Mouse (Mus musculus) 3T3-L1 (cell line): ENCODE measurements around the gene Arhgap44.

ENCODE experiments used
- DNase-seq: peaks from one replicate; pipeline ENCODE4 v3.0.0-alpha.2; 2015; ENCODE audit warnings: low read depth, low spot score

Gene Arhgap44

DNA sequence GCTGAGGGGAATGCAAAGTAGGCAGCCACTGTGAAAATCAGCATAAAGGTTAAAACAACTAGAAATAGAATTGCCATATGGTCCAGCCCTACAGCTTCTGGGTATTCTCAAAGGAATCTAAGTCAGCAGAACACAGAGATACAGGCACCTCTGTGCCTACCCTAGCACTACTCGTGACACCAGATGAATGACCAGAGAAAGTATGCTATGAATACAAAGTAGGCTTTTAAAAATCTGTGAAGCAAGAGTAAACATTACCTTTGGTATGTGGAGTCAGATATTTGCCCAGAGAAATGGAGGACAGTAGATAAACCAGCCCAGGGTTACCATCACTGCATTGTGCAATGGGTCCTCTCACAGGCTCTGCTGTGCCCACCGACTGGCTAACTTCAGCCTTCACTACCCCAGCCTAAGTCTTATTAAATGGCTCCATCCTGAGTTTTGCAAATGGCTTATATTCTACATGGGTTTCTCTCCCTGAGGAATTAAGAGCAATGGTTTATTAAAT lies 25.6 kb downstream of the Arhgap44 start:
- DNase-seq, result no peak

DNA sequence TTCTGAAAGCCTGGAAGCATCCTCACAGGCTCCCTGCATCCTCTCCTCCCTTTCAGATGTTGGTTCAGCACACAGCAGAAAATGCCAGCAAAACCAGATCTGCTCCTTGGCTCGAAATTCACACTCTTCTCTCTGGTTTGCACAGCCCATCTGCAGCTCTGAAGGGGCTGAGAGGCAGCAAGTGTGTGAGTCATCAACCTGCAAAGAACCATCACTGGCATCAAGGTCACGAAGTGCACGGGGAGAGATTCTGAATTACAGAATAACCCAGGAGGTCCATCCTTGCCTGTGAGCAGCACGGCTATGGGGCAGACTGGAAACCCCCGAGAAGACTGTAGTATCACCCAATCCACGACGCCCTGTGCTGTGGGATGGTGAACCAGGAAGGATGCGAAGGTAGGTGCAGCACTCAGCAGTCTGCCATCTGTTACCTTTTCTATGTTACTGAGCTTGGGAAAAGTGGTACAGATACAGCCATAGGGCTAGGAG lies 27.5 kb downstream of the Arhgap44 start:
- no peak for DNase-seq

- no peak for DNase-seq
These were observed 29.1 kb downstream of the Arhgap44 start for GRCm38 (mm10) chr11:65133661-65134060.

- DNase-seq, result peak; percentile 72
These were observed 33.7 kb downstream of the Arhgap44 start for GRCm38 (mm10) chr11:65129110-65129509.

DNA sequence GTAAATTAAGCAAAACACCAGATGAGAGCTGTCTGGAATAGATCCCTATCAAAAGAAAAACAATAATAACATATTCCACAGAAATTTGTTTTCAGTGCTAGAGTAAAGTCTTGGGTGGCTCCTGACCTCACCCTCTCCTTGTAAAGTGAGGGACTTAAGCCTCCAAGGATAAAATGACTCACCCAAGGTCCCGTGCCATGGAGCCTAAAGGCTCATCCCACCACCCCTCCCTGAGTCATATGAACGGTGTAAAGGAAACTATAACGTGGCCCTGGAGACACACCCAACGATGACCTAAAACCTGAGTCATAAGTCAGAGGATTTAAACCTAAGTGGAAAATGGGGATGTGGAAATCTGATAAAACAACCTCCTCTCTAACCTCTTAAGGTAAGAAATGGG lies 34.1 kb downstream of the Arhgap44 start:
- peak; percentile 93 for DNase-seq

DNA sequence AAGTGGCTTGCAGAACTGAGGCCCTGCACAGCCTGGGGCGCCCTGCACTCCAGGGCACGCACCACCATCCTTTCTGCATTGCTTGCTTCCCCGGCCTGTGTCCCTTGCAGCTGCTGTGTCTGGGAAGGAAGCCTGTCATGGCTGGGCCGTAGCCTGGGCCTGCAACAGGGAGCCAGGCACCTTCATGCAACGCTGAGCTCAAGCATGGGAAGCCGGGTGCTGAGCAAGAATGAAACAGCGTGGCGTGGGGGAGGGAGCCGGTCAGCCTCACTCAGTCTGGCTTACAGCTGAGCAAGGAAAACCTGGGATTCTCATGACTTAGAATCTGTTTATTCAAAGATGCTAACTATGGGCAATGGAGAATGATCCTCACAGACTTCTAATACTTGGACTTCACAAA lies 36.2 kb downstream of the Arhgap44 start:
- no peak for DNase-seq

DNA sequence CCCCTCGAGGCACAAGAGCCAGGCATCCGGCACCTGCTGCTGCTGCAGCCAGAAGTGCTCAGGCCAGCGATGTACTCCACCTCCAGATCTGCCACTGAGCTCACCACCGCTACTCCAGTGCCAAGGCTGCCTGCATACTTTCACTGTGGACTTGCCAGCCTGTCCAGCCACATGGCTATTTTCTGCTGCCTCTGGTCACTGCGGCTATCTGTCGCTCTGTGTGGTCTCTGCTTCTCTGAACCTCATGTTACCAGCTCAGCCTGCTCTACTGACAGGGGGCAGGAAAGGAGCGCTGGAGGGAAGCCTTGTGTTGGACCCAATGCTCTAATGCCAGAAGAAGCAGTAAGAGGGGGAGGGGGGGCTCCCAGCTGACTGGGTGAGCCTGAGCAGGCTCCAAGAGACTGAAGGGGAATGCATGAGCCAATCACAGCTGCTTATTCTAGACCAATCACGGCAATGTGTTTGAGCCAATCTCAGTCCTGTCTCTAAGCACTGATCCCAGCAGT lies 37.8 kb downstream of the Arhgap44 start:
- DNase-seq, result no peak

DNA sequence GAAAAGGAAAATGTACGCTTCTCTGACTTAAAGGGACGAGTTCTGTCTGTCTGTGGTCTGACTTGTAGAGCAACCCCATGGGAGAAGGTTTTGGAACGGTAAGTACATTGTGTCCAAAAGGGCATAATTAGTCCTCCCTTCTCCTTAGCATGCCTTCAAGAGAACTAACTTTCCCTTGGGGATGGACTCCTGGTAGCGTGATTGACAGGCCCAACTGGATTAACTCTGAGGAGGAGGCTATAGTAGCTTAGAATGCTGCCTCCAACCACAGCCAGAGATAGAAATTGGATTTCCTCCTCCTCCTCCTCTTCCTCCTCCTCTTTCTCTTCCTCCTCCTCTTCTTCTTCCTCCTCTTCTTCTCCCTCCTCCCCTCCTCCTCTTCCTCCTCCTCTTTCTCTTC lies 42.5 kb downstream of the Arhgap44 start:
- DNase-seq, result no peak

GRCm38 (mm10) chr11:65115811-65116210 lies 47.0 kb downstream of the Arhgap44 start:
- DNase-seq, result no peak

DNA sequence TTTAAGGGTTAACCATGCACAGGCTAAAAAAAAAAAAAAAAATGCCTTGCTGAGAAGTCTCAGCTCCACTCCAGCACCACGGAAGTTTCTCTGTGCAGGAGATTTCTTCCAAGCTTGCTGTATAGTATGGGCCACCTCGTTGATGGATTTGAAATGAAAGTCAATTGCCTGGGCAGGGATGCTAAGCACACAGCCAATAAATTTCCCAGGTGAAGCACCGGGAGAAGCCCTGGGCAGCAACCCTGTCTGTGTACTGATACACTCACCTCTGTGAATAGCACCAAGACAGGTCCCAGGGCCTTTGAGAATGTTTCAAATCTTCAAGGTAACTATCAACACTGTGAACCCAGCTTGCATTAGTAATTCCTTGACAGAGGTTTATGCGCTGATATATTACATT lies 50.7 kb downstream of the Arhgap44 start:
- no peak for DNase-seq

DNA sequence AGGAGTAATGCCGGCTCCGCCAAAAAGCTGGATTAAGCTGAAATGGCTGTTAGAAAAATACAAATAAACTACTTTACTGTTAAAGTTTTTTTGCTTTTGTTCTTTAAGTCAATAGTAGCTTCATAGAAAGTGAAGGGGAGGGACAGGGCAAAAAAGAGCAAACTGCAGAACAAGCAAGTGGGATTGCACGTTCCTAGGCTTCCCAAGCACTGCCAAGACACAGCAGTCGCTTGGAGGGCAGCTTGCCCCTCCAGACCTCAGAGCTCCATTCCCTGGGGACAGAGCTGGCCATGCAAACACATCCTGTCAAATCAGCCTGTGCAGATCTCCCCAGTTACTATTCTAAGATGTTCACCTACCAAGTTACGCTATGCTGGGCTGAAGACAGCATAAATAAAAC lies 51.1 kb downstream of the Arhgap44 start:
- DNase-seq, result no peak

DNA sequence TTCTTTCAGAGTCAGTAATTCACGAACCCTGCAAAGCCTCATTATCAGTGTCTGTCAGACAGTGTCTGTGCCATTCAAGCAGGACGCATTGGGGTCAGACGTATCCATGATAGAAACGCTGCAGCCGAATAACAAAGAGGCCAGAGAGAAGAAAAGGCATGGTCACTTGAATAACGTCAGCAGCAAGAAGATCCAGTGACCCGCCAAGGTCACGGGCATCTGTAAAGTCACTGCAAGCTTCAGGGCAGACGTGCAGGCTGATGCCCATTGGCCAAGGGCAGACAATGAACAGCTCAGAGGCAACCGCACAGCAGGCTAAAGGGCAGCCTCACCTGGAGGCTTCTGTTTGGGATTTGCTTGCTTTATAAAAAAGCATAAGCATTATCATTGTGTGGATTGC lies 52.7 kb downstream of the Arhgap44 start:
- no peak for DNase-seq

DNA sequence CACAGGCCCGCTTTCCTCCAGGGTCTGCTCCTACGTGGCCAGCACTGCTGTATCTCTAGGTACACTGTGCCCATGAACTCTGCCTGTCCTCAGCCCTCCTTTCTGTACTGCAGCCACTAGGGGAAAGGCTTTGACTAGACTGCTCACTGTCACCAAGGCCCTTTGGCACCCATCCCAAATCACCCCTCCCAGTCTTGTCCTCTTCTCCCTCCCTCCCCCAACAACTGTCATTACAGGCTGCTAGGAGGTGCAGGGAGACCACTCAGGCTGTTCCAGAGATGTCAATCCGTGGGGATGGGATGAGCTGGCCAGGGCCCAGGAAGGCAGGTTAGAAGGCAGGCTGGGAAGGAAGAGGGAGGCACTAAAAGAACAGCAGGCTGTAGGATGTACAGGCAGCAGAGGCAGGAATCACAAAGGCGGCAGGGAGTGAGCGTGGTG lies 55.0 kb downstream of the Arhgap44 start:
- DNase-seq, result no peak

GRCm38 (mm10) chr11:65107151-65107550 lies 55.6 kb downstream of the Arhgap44 start:
- no peak for DNase-seq

GRCm38 (mm10) chr11:65104076-65104475 lies 58.7 kb downstream of the Arhgap44 start:
- DNase-seq, result no peak

DNA sequence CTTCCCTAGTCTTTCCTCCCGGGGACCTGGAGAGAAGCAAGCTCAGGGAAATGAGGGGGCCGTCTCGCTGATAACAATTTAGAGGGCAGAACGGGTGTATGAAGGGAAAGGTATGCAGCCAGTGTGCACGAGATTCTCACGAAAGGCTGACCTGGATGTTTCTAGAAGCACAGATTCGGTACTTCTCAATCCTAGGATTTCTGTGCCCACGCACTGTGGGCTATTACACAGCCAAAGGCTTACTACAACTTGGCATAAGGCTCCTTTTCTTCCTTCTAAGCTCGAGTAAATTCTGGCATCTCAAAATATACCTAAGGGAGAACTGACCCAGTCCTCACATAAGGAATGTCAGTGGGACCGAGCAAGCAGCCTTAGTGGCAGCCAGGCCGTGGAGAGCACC lies 61.6 kb downstream of the Arhgap44 start:
- DNase-seq, result no peak

- DNase-seq, result no peak
These were observed 62.7 kb downstream of the Arhgap44 start for GRCm38 (mm10) chr11:65100031-65100430.

DNA sequence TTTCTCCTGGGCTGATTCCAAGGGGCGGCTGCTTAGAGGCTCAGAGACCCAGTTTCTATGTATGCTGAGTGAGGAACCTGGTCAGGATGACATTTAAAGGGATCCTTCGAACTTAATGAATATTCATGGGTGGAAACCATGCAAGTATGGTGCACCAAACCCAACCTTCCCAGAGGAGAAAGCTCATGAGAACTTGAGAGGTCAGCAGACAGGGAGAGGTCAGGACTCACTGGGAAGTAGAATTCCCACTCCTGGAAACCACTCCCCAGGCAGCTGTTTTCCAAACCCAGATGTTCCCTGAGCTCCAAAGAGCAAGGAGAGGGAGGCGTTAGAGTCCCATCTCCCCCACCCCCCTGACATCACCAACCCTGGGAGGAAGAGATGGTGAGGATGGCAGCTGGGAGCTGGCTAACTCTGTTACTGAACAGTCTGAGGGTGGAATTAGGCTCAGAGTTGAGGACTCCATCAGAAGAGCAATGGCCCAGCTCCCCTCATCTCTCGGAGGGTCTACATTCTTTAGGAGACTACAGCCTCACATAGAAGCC lies 65.2 kb downstream of the Arhgap44 start:
- DNase-seq, result no peak

DNA sequence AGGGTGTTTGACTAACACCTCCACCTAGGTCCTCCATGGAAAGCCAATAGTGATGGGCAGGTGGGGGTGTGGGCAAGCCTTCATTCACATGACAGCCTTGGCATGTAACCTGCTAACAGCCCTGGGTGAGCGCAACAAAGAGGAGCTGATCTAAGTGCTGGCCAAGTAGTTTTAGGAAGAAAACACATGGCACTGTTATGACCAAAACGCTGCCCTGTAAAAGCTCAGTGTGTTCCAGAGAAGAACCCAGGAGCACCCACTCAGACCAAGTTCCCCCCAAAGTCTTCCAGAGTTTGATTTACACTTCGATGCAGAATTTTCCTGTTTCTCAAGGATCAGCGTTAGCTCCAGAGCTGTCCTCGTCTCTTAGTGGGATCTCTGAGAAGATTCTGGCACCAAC lies 65.9 kb downstream of the Arhgap44 start:
- no peak for DNase-seq

DNA sequence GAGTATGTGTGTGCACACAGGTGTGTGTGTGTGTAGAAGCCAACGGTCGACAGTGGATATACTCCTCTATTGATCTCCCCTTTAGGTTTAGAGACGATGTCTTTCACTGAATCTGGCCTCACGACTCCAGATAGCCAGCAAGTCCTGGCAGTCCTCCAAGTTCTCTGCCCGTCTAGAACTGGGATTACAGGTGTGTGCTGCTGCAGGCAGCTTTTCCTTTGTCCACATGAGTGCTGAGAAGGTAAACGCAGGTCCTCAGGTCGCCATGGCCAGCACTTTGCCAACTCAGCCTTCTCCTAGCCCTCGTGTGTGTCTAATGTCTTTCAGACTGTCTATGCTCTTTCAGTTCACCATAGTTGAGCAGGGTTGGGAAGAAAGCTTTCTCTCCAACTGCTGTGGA lies 69.9 kb downstream of the Arhgap44 start:
- no peak for DNase-seq

GRCm38 (mm10) chr11:65090386-65090785 lies 72.4 kb downstream of the Arhgap44 start:
- DNase-seq, result no peak

GRCm38 (mm10) chr11:65089982-65090381 lies 72.8 kb downstream of the Arhgap44 start:
- DNase-seq, result no peak

- DNase-seq, result no peak
These were observed 73.5 kb downstream of the Arhgap44 start for GRCm38 (mm10) chr11:65089282-65089681.
